Mouse (Mus musculus): ENCODE results near the gene Tmed8.

GRCm38 (mm10) chr12:87238632-87239031, 38.4 kb upstream of the Tmed8 start, which contains the start of gene Noxred1:
- TF ChIP-seq CTCF (IDR thresholded peaks at IDR 0.05; ENCODE audit: extremely low read depth, insufficient read depth, insufficient read length, insufficient replicate concordance) (no peak), POLR2A (IDR thresholded peaks at IDR 0.05; ENCODE audit: low read depth, low read length) (no peak)

Measured in spleen, adult 2 months (tissue).